Mouse (Mus musculus) c-Kit-positive CD71-positive TER-119-negative erythroid progenitor cells, embryonic 14.5 days (primary cell): ENCODE measurements around the gene Nup54.

Experiments
- DNase-seq: peaks from one replicate; pipeline ENCODE4 v3.0.0-alpha.2; 2013; ENCODE audit warnings: low read depth

The Nup54 gene

DNA sequence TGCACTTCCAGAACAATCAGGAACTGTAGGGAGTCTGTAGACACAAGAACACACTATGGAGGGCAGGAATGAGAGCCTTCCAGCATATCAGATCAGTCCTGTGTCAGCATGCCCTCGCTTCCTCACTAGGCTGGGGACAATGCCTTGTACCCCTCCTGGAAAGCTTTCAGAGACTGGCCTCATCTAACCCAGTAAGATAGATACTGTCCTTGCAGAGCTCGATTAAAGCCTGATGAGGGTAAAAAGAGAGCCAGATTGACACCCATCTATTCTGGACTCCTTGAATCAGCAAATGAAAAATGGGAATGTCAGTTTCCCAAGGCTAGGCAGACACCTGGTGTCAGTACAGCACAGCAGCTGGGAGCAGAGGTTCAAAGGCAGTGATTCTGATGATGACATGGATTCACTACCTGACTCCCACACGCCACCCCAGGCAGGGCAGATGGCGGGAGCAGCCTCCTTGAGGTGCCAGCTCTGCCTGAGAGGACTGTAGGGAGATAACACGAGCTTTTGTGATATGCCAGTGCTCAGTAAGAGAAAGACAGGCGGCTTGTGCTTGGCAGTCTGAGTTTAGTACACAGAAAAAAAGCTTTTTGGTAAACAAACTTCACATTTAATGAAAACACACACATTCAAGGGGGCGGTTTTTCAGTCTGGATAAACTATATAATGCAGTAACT lies 23.4 kb downstream of the Nup54 start:
- DNase-seq: no peak

DNA sequence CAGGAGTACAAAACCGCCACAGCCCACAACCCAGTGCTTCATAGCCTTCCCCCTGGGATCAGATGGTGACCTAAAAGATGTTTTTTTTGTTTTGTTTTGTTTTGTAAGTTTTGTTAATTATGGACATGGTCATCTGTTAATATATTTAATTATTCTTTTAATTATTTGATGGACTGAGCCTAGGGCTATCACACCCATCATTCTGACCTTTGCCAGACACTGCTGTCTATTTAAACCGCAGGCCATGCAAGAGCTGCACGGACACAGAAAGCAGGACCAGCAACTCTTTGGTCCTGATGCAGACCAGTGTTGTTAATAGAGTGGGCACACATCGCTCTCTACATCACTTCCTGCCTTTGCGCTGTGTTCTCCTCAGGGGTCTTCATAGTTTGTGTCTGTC lies 24.5 kb downstream of the Nup54 start:
- DNase-seq: no peak

DNA sequence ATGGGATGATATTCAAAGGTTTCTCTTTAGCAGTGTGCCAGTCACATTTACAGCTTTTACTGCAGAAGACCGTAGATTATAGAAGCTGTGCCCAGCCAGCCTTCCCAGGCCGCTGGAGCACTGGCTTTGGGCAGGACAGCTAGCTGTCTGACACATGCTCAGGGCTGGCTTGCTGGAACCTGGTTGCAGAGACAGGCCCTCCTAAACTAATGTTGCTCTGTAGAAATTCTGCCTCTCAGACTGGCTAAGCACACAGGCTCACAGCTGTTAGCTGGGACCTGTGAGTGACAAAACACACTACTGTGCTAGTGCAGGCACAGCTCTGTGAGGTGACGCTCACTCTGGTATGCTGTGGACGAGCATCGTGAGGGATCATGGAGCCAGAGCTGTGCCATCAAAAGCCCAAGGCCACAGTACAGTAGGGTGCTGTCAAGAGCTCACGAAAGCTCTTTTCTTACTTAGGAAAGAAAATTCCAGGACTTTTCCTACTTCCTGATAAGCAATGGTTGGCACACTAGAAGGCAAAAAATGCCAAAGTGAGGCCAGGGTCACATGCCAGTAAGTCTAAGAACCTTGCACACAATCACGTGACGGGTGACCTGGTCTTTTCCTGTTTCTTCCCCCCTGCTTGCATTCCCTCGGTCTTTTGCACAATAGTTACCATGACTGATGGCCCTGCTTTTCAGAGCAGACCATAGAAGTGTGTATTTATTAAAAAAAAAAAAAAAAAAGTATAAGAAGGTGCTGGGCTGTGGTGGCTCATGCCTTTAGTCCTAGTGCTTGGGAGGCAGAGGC lies 25.5 kb downstream of the Nup54 start:
- no peak for DNase-seq

DNA sequence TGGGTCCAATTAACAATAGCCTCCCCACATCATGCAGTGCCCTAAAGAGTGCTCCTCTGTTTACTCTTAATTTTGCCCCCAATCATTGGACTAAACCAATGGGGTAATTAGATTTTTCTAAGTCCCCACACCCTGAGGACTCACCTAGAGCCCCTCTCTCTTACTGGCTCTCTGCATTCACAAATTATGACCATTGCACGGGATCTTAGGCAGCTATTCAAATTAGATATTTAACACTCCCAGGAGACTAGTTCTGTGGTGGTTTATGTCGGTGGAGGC lies 30.7 kb downstream of the Nup54 start:
- no peak for DNase-seq

DNA sequence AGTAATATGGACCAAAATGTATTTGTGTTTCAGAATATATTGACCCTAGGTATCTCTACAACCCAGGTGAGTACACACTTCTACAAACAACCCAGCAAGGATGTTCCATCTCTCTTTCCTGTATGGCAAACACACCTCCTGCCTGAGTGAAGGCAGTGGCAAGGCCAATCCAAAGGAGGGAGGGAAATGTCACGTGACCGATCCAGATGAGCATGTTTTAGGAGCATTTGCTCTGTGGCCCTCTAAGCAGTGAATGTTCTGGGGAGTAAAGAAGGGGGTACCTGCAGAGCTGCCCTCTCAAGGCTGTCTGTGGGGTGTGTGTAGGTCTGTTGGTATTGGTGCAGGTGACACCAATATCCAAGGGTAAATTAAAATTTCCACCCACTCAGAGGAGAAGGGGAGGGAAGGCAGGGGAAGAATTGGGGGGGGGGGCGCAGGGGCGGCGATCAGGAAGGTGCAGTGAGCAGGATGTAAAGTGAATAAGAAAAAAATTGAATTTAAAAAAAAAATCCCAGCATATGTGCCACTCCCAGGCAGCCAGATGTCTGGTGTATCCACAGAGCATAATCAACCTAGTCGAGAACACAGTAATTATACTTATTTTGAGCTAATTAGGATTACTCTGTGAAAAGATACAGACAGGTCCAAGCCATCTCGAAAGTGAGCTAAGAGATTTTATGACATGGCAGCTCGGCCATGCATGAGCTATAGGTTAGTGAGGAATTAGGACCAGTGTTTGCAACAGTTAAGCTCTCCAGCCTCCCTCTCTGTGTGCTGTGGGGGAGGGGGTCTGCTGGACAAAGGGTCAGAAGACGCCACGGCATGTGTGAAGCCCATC lies 31.2 kb downstream of the Nup54 start:
- DNase-seq: no peak

DNA sequence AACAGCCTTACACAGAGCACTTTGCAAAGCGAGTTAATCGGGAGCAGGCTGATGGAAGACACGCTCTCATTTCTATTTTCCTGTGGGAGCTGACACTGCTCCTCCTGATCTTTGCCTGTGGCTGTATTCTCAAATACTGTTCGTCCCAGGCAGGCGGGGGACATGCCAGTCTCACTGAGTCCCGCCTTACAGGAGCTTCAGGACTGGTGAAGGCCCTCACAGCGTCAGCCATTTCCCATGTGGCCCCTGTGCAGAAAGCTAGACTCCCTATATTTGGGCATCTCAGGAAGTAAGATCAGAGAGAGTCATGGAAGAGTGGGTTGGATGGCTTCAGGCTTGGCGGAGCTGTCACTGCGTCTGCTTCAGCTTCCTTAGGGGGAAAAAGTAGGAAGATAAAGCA lies 32.2 kb downstream of the Nup54 start:
- no peak for DNase-seq

DNA sequence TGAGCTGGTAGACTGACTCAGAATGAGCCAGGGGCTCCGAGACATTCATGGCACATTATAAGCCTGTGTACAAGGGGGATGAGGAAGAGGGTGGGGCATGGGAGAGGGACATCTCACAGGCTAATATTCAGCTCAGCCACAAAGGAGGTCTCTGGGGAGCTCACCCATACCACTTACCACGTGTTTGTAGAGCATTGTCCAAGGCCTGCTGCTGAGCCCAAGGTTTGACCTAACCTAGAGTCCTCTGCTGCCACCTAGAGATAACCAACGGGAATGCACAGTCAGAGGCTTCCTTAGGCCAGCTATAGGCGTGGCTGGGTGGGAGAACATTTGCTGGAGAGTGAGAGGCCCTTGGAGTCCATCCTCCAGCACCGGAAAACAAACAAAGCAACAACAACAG lies 36.9 kb downstream of the Nup54 start:
- peak; percentile 83 for DNase-seq

DNA sequence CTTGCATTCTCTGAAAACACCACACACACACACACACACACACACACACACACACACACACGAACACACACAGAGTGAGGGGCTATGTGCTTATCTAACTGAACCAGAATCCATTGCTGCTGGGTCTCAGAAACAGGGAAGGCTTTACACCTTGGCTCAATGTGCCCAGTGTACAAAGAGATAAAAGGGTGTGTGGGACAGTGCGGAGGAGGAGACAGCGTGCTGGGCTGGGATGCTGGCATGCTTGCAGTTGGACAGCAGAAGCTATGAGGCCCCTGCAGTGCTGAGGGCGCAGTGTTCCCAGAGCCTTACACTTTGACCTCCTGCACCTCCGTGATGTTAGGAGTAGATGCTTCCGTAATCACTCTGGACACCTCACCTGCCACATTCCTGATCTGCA lies 38.5 kb downstream of the Nup54 start:
- DNase-seq: peak; percentile 67

DNA sequence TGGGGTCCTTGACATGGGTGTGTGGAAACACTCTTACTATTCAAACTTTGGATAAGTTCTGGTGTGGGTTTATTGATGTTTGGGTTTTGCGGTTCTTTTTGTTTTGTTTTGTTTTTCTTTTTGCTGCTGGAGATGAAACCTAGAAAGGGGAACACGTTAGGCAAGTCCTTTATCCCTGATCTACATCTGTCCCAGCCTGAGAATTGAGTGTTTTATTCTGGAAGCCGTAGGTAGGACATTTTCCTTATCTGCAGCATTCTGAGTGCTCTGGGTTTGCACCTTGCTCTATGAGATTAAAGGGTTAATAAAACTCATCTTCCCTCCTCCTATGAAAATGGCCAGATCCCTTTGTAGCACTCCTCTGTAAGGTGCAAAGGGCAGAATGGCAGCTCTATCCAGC lies 39.3 kb downstream of the Nup54 start:
- no peak for DNase-seq

DNA sequence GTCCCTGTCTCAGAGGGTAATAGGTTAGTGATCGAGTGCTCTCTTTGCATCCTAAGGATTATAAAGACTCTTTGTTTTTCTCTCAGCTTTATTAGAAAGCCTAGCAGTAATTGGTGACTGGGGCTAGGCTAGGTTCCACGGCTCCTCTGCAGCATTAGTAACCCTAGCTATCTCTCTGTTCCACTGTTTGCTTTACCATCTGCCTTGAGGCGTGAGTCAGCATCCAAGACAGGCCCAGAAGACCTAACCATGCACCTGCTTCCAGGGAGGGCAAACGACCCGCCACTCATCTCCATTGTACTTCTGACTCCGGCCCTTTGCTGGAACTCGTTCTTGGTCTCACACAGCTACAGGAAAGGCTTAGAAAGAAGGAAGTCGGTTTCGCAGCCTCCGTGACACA lies 41.2 kb downstream of the Nup54 start:
- no peak for DNase-seq

DNA sequence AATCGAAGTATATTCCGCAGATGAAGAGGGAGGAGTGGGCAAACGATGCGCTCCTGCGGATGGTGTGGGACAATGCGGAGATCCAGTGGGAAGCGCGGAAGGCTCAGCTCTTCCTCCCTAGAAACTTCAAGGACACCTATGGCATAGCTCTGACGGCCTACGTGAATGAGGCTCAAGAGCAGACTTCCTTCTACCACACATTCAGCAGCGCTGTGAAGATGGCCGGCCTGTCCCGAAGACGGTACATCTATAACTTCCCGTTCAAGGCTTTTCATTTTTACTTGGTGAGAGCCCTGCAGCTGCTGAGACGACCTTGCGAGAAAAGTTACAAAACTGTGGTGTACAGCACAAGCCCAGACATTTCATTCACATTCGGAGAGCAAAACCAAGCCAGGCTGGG lies 42.5 kb downstream of the Nup54 start:
- no peak for DNase-seq

DNA sequence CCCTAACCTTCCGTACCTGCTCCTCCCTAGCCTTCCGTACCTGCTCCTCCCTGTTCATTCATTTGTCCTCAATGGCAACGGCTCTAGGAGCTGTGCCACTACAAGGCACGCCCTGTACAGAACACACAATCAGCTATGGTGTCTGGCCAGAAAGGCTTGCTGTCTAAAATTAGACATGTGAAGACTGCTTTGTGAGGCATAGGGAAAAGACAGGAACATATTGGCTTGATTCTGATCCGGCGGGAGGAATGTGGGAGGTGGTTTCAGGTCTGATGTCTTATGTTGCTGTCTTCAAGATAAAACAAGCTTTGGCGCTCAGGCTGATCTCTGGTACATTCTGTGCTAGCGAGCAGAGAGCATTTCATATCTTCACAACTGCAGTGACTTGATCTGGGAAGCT lies 44.4 kb downstream of the Nup54 start:
- DNase-seq: no peak

DNA sequence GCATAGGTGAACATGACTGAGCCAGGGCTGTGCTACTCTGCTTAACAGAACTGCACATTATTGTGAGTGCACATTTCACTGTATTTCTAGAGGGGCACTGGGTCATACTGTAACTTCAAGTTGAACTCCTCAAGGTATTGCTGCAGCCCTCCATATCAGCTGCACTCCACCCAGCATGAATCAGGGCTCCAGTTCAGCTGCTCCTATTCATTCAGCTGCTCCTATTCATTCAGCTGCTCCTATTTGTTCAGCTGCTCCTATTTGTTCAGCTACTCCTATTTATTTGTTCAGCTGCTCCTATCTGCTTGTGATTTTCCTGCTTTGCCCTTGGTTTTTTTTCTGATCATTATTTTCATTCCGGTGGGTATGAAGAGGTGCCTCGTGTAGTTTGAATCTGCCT lies 45.0 kb downstream of the Nup54 start:
- DNase-seq: no peak

DNA sequence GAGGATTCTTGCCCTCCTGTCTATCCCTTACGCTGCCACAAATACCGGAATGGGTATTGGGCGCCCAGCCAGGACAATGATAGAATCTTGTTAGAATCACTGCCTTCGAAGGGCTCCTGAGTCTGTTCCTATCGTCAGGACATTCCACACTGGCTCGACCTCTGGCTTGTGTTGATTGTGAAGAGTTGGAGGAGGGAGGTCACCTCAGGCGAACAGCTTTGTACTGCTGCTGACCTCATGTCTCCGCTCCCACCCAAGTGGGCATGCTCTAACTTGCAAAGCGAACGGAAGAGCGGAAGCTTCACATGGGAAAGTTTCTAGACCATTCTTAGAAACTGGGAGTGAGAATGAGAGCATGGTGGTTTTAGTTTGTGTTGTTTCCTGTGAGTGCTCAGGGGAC lies 47.6 kb downstream of the Nup54 start:
- DNase-seq: no peak

DNA sequence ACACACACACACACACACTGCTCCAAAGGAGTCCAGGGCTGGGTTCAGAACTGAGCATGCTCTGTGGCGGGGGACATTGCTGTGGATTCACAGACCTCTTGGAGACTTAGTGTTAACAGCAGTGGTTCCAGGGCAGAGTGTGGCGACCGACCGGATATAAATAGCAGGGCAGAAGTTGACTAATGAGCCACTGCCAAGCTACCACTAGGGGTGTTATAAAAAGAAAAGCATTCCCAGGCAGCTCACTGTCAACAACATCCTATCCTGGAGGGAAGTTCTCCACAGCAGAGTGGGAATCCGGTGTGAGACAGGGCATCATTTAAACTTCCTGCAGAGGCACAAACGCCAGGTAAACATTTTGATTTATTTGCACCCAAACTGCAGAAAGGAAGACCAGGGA lies 48.4 kb downstream of the Nup54 start:
- no peak for DNase-seq

DNA sequence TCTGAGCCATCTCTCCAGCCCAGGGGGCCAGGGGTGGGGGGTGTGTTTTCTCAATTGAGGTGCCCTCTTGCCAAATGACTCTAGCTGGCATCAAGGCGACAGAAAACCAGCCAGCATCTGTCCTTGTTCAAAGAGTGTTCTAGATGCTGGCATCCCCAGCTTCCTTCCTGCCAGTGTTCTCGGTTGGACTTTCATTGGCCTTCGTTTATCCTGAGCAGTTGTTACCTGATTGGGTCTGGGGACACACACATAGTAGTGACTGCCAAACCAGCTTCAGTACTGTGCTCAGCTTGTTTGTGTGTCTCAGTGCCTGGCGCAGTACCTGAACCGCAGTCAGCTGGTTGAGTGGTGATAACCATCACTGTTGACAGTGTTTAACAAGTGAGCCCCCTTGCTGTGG lies 48.9 kb downstream of the Nup54 start:
- no peak for DNase-seq

DNA sequence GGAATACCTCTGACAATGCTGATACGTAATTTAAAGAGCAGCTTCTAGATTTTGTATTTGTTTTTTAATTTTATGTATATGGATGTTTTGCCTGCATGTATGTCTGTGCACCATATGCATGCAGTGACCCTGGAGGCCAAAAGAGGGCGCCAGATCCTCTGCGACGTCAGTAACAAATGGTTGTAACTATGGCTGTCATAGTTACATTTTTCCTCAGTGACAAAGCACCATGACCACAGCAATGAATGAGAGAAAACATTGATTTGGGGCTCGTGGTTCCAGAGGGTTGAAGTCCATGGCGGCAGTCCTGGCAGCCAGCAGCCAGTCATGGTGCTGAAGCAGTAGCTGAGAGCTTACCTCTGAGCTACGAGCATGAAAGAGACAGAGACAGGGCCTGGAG lies 50.2 kb downstream of the Nup54 start:
- DNase-seq: no peak

DNA sequence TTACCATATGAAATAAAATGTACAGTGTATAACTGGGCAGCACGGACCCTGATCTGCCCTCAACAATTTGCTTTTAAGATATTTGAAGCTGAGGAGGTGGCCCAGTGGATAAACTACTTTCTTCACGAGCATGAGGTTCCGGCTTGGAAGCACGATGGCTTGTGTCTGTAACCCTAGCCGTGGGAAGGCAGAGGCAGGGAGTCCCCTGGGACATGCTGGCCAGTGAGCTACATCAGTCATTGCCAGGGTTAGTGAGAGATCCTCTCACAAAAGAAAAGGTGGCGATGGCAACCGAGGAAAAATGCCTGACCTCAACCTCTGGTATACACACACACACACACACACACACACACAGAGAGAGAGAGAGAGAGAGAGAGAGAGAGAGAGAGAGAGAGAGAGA lies 51.3 kb downstream of the Nup54 start:
- no peak for DNase-seq

DNA sequence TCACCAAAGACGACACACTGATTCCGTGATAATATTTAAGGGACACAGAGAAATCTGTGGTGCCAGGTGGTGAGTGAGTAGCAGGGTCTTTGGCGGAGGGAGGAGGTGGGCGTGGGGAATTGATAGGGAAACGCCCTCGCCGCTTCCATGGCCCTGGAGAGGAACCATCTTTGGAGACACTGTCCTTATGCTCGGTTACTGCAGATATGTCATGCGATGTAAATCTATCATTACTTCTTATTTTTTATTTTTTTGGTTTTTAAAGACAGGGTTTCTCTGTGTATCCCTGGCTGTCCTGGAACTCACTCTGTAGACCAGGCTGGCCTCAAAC lies 52.7 kb downstream of the Nup54 start:
- DNase-seq: no peak

DNA sequence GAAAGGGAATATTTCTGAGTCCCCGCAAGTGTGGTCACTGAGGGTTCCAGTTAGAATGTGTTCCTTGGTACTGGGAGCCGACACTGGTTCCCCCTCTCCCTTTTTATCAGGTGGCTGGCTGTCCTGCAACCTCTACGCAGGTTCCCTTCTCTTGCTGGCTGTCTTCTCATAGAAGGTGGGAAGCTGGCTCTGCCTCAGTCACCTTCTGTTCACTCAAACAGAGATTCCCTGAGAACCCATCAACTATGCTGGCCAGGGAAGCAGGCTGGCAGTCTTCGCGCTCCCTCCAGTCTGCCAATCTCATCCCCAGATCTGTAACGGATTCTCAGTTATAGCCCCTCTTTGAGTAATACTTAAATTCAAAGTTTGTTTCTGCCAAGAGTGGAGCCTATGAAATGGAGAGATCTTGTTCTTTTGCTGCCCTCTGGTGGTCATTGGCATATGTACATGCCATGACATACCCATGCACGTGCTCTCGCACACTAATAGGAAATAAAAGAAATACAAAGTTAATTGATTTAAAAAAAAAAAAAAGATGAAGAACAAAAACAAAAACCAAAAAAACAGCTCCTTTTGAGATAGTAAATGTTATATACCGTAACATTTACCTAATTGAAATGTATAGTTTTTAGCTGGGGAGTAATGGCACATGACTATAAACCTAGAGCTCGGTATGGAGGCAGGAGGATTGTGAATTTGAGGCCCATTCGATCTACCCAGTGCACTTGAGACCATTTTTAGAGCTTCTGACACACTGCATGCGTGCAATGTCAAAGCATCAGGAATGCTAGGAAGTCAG lies 53.3 kb downstream of the Nup54 start:
- peak; percentile 74 for DNase-seq

DNA sequence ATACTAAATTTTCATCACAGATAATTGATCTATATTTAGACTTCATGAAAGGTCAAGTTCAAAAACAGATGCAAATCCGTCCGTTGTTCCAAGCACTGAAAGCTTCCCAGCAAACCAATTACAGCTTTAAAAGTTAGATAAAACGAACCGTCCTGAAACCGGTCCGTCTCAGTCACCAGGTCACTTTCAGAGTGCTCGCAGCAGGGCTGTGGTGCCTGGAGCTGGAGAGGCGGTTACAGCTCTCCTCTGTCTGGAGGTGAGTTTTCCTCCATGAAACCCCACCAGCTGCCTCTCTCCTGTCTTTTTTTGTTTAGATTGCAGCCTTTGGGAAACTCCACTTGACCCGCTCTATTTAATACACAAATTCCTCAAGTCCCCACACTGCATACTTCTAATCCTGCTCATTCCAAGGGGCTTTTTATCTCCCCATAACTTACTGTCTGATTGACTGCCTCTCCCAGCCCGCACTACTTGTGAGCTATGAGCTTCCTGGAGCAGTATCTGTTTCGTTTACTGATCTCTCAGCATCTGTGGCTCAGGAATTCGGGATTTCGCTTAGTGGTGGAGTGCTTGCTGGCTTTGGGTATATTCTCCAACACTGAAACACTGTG lies 58.1 kb downstream of the Nup54 start:
- no peak for DNase-seq

DNA sequence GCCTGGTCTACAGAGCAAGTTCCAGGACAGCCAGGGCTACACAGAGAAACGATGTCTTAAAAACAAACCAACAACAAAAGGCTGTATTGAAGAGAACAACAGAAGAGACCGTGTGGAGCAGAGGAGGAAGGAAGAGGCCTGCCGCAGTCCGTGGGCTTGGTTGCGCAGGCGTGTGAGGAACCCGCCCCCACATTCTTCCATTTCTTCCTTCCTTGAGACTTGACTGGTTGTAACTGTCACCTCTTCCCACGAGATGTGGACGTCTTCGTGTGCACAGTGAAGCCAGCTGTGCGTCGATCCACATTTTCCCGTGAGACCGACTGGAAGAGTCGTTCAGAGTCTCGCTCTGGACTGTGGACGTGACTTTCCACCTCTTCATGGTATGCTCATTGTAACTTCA lies 59.7 kb downstream of the Nup54 start:
- DNase-seq: no peak
